Mouse (Mus musculus) heart, postnatal 0 days (tissue): ENCODE data around the gene Dcbld1.

ENCODE experiments used
- CTCF ChIP-seq: IDR thresholded peaks from 2 replicates; pipeline ENCODE4 v1.5.1; 2016; ENCODE audit warnings: antibody characterized with exemption, control low read depth, low read depth
- EP300 ChIP-seq: IDR thresholded peaks from 2 replicates; pipeline ENCODE4 v1.6.1; 2016; ENCODE audit warnings: antibody characterized with exemption, low read depth

- TF ChIP-seq CTCF (no peak), EP300 (no peak)
Measured at GRCm38 (mm10) chr10:52219600-52219999, 13.8 kb upstream of the Dcbld1 start.
